Mouse (Mus musculus) kidney, embryonic 16.5 days (tissue): ENCODE data around the gene Tex50. TPM values are rescaled to one million over a fixed set of nuclear protein-coding genes. Genes with fewer than 3 reads are reported as not detected.
"Not testable (repeated sequence)": the region's sequence is repeated elsewhere in the genome, so short reads cannot be mapped to it uniquely, and the experiment has no call there.

Experiments used
- ATAC-seq: fragments of 200-750 bp; cut with Nextera tagmentation; 2 replicates; pipeline ENCODE4 v1.8.0; 2017; ENCODE audit warnings: moderate TSS enrichment; ENCODE audit not compliant: low FRiP score, low TSS enrichment
- H3K27ac ChIP-seq: fragments of 300-500 bp; sonication (generic); 2 replicates; pipeline ENCODE4 v1.5.1; 2014; ENCODE audit warnings: low read length
- H3K27me3 ChIP-seq: fragments of 300-500 bp; sonication (generic); 2 replicates; pipeline ENCODE4 v1.6.1; 2014; ENCODE audit warnings: low read length, control low read depth, mixed read lengths; ENCODE audit not compliant: insufficient read depth
- H3K36me3 ChIP-seq: fragments of 300-500 bp; sonication (generic); 2 replicates; pipeline ENCODE4 v1.6.1; 2014; ENCODE audit warnings: low read length, control low read depth, mixed read lengths; ENCODE audit not compliant: insufficient read depth
- H3K4me1 ChIP-seq: fragments of 300-500 bp; sonication (generic); 2 replicates; pipeline ENCODE4 v1.6.1; 2014; ENCODE audit warnings: low read length, control low read depth, mixed read lengths; ENCODE audit not compliant: insufficient read depth
- H3K4me2 ChIP-seq: fragments of 300-500 bp; sonication (generic); replicated peaks from 2 replicates; pipeline ENCODE4 v1.6.1; 2014; ENCODE audit warnings: low read depth, low read length
- H3K4me3 ChIP-seq: fragments of 300-500 bp; sonication (generic); 2 replicates; pipeline ENCODE4 v1.5.1; 2014; ENCODE audit warnings: mild to moderate bottlenecking, low read length
- H3K9ac ChIP-seq: fragments of 300-500 bp; sonication (generic); replicated peaks from 2 replicates; pipeline ENCODE4 v1.6.1; 2014; ENCODE audit warnings: low read length
- H3K9me3 ChIP-seq: fragments of 300-500 bp; sonication (generic); 2 replicates; pipeline ENCODE4 v1.6.1; 2016; ENCODE audit warnings: low read length, control low read depth
- WGBS: fragments of 180-500 bp; shearing (Covaris S2); extraction: QIAGEN DNeasy Blood & Tissue Kit; methylation state at CpG from one replicate; pipeline ENCODE4 v1.1.7; 2014; 5-methylcytosine and 5-hydroxymethylcytosine counted together
- polyA plus RNA-seq: library from polyadenylated mRNA; unstranded; fragments of >200 nt; fragmentation: Nextera tagmentation; extraction: Ambion mirVana; gene quantifications from 2 replicates; pipeline ENCODE4 v1.2.1, GENCODE M21; 2015

Gene Tex50
- polyA plus RNA-seq: 0.35 and 0.62 TPM in 2 replicates

GRCm38 (mm10) chr1:161159214-161159613 is at the start of gene Tex50:
Gene Tex50, minus strand, starts transcription at chr1:161159314.
- no peaks in the 10 kb centered on the region for H3K4me1 ChIP-seq
- no peaks in the 10 kb centered on the region for H3K27me3 ChIP-seq
- H3K4me2 ChIP-seq: no peak within 1 kb of the TSS
- H3K9me3 ChIP-seq: no peaks in the 10 kb centered on the region
- H3K36me3 ChIP-seq: no peaks in the 10 kb centered on the region
- no peak within 1 kb of the TSS for H3K27ac ChIP-seq
- H3K4me3 ChIP-seq: no peak within 1 kb of the TSS
- H3K9ac ChIP-seq: no peak within 1 kb of the TSS
- ATAC-seq: no peak
- 89% methylated on average over 3 of the region's 3 CpGs for WGBS

DNA sequence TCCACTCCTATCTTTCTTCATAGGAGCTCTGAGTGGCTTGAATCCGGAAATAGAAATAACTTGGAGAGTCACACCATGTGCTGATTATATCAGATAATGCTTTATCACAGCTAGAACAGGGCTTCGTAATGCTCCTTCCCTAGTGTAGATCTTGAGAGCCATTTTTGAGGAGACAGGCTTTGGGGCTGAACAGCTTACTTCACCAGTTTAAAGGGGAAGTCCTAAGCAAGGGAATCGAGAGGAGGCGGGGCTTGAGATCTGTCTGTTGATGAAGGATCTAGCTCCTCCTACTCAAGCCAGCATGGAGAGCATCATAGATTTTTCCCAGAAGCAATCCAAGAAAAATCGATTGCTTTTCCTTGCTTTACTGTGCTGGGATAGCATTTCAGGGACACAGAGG is 40.7 kb upstream of the Tex50 start:
- 78% methylated on average over 5 of the region's 5 CpGs for WGBS
- H3K4me3 ChIP-seq: no peak overlapping the region
- H3K4me1 ChIP-seq: peaks cover 4% of the 10 kb centered on the region; the same call in 1 of the 2 replicates
- no peak overlapping the region for H3K4me2 ChIP-seq
- no peak for ATAC-seq
- no peaks in the 10 kb centered on the region for H3K27me3 ChIP-seq
- no peak overlapping the region for H3K9ac ChIP-seq
- no peaks in the 10 kb centered on the region for H3K9me3 ChIP-seq
- no peak overlapping the region for H3K27ac ChIP-seq
- no peaks in the 10 kb centered on the region for H3K36me3 ChIP-seq

DNA sequence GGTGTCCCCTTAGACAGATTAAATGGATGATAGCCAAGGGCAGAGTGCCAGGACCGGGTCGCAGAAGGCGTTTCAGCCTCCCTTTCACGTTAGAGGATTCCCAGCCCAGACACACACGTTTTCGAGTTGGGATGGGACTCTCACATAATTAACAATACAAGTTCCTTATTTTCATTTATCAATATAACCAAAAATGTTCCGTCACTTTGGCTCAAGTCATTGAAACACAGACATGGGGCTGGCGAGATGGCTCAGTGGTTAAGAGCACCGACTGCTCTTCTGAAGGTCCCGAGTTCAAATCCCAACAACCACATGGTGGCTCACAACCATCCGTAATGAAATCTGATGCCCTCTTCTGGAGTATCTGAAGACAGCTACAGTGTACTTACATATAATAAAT is 37.2 kb upstream of the Tex50 start:
- H3K36me3 ChIP-seq, H3K4me1 ChIP-seq, ATAC-seq, H3K27me3 ChIP-seq, H3K9me3 ChIP-seq, H3K27ac ChIP-seq, H3K9ac ChIP-seq: not testable (repeated sequence)
- H3K4me3 ChIP-seq: peak overlapping the region; percentile 45
- peak overlapping the region; percentile 59 for H3K4me2 ChIP-seq
- 53% methylated on average over 11 of the region's 11 CpGs for WGBS

- Histone ChIP-seq H3K27ac (0 out of 2 replicates have a peak overlapping the region, but pooled peaks have one; percentile 2), H3K9me3 (no peaks in the 10 kb centered on the region), H3K4me1 (peaks cover 4% of the 10 kb centered on the region; the same call in 1 of the 2 replicates), H3K9ac (peak overlapping the region; percentile 55), H3K4me3 (peak overlapping the region; percentile 45), H3K36me3 (no peaks in the 10 kb centered on the region), H3K4me2 (peak overlapping the region; percentile 59), H3K27me3 (peaks cover 2% of the 10 kb centered on the region; the same call in 1 of the 2 replicates)
- under 1% methylated on average over 16 of the region's 16 CpGs for WGBS
- ATAC-seq: peak; percentile 98
These were observed 36.6 kb upstream of the Tex50 start for GRCm38 (mm10) chr1:161195541-161196351.

DNA sequence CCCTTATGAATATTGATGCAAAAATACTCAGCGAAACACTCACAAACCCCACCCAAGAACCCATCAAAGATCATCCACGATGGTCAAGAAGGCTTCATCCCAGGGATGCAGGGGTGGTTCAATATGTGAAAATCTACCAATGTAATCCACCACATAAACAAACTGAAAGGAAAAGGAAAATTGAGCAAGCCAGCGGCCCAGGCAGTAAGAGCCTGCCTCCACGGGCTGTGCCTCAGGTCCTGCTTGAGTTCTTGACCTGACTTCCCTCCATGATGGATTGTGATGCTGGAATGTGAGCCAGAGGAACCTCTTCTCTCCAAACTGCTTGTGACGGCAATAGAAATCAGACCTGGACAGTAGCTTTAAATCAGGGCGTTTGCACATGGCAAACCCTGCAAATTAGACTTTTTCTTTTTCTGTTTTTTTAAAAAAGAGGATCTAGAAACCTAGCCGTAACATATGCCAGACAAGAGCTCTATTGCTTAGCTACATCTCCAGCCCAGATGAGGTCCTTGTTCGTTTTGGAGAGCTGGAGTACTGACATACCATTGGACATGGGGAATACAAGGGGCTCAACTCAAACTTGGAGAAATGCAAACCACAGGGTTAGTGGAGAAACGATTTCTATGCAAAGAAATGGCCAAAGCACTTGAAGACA is 31.3 kb upstream of the Tex50 start:
- peaks cover 3% of the 10 kb centered on the region; the same call in 1 of the 2 replicates for H3K9me3 ChIP-seq
- no peaks in the 10 kb centered on the region for H3K36me3 ChIP-seq
- ATAC-seq: no peak
- peaks cover 2% of the 10 kb centered on the region; the same call in 1 of the 2 replicates for H3K27me3 ChIP-seq
- H3K4me1 ChIP-seq: no peaks in the 10 kb centered on the region
- H3K4me2 ChIP-seq: no peak overlapping the region
- H3K27ac ChIP-seq: no peak overlapping the region
- WGBS: 71% methylated on average over 9 of the region's 9 CpGs
- no peak overlapping the region for H3K9ac ChIP-seq
- no peak overlapping the region for H3K4me3 ChIP-seq

GRCm38 (mm10) chr1:161185431-161185830 is 26.3 kb upstream of the Tex50 start:
- no peak overlapping the region for H3K9ac ChIP-seq
- H3K4me1 ChIP-seq: no peaks in the 10 kb centered on the region
- H3K27ac ChIP-seq: no peak overlapping the region
- H3K27me3 ChIP-seq: no peaks in the 10 kb centered on the region
- no peak overlapping the region for H3K4me3 ChIP-seq
- 91% methylated on average over 3 of the region's 3 CpGs for WGBS
- peaks cover 3% of the 10 kb centered on the region; the same call in 1 of the 2 replicates for H3K9me3 ChIP-seq
- H3K4me2 ChIP-seq: no peak overlapping the region
- no peaks in the 10 kb centered on the region for H3K36me3 ChIP-seq
- ATAC-seq: no peak

DNA sequence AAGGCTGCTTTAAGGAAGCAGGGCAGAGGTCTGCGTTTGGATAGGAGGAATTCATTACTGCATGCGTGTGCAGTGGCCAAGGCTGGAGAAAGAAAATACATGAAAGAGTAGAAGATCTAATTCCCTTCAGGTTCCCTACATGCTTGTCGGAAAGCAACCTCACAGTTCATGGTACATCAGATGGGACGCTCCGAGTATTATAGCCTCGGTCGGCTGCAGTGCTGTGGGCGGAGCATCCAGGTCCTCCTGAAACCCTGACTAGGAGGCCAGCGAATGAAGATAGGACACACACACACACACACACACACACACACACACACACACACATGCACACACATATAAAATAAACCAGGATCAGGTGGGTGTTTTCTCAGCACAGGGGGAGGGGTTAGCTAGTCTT is 24.6 kb upstream of the Tex50 start:
- Histone ChIP-seq H3K9ac (no peak overlapping the region), H3K27me3 (no peaks in the 10 kb centered on the region), H3K4me3 (no peak overlapping the region), H3K36me3 (no peaks in the 10 kb centered on the region), H3K4me2 (peak overlapping the region; percentile 24), H3K27ac (no peak overlapping the region), H3K9me3 (peaks cover 6% of the 10 kb centered on the region), H3K4me1 (no peaks in the 10 kb centered on the region)
- peak; percentile 59 for ATAC-seq
- 33% methylated on average over 9 of the region's 9 CpGs for WGBS

DNA sequence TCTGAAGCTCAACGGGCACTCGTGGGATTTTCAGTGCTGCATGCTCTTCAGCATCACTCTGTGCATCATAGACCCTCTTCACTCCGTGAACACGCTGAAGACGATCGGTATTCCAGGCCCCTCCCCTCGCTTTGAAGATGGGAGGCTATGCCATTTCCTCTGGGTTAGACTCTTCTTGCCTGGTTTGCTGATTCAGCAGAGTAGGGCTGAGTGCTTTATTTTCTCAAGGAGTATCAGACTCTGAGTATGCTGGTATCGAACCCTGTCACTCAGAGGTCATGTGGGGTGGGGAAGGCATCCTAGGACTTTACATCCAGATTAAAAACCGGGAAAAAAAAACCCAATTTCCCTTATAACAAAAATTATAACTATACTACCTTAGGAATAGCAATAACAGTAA is 23.3 kb upstream of the Tex50 start:
- WGBS: 73% methylated on average over 9 of the region's 9 CpGs
- Histone ChIP-seq H3K27me3 (no peaks in the 10 kb centered on the region), H3K4me2 (no peak overlapping the region), H3K9me3 (peaks cover 7% of the 10 kb centered on the region), H3K27ac (no peak overlapping the region), H3K36me3 (no peaks in the 10 kb centered on the region), H3K9ac (no peak overlapping the region), H3K4me1 (no peaks in the 10 kb centered on the region), H3K4me3 (no peak overlapping the region)
- ATAC-seq: no peak

- 56% methylated on average over 8 of the region's 8 CpGs for WGBS
These were observed 21.6 kb upstream of the Tex50 start for GRCm38 (mm10) chr1:161180674-161181073.

DNA sequence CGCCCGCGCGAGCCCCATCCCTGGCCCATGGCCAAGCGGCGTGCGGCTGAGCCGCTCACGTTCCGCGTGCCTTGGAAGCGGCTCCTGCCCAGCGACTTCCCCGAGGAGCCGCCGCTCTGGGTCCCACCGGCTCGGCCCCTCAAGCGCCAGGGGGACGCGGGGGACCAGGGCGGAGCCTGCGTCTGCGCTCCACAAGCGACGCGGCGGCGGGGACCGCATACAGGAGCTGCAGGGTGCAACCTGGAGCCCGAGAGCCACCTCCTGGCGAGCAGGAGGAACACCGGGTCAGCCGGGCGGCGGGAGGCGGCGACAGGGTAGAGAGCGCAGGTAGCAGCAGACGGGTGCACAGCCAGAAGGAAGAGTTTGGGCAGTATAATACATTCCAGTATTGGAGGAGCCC is 11.5 kb upstream of the Tex50 start:
- WGBS: under 1% methylated on average over 40 of the region's 40 CpGs

More at GRCm38 (mm10) chr1:161180674-161181073, 21.6 kb upstream of the Tex50 start:
- Histone ChIP-seq H3K27ac (no peak overlapping the region), H3K4me3 (no peak overlapping the region), H3K9me3 (peaks cover 7% of the 10 kb centered on the region), H3K27me3 (no peaks in the 10 kb centered on the region), H3K4me1 (no peaks in the 10 kb centered on the region), H3K9ac (no peak overlapping the region), H3K36me3 (no peaks in the 10 kb centered on the region), H3K4me2 (no peak overlapping the region)
- ATAC-seq: no peak

More for the DNA sequence above, 11.5 kb upstream of the Tex50 start:
- ATAC-seq: peak; percentile 99
- H3K9me3 ChIP-seq: no peaks in the 10 kb centered on the region
- no peak overlapping the region for H3K27ac ChIP-seq
- H3K9ac ChIP-seq: peak overlapping the region; percentile 64
- H3K36me3 ChIP-seq: no peaks in the 10 kb centered on the region
- H3K4me2 ChIP-seq: peak overlapping the region; percentile 74
- peaks cover 13% of the 10 kb centered on the region for H3K27me3 ChIP-seq
- peak overlapping the region; percentile 55 for H3K4me3 ChIP-seq
- H3K4me1 ChIP-seq: no peaks in the 10 kb centered on the region
